Mouse (Mus musculus): Measurements from ENCODE around the gene Tfap2a.

The Tfap2a gene

GRCm38 (mm10) chr13:40713241-40713640, 24.9 kb downstream of the Tfap2a start:
- DNase-seq (ENCODE audit: low spot score in 2 of 2) = no peak

- DNase-seq (ENCODE audit: low spot score in 2 of 2) = no peak
These were observed 25.7 kb downstream of the Tfap2a start for GRCm38 (mm10) chr13:40712526-40712832.

- DNase-seq (ENCODE audit: low spot score in 2 of 2) = no peak
These were observed 26.3 kb downstream of the Tfap2a start for GRCm38 (mm10) chr13:40711661-40712525.

- no peak for DNase-seq (ENCODE audit: low spot score in 2 of 2)
These were observed 28.2 kb downstream of the Tfap2a start for GRCm38 (mm10) chr13:40710062-40710342.

- DNase-seq (ENCODE audit: low spot score in 2 of 2) = no peak
These were observed 28.7 kb downstream of the Tfap2a start for GRCm38 (mm10) chr13:40709321-40710061.

- no peak for DNase-seq (ENCODE audit: low spot score in 2 of 2)
These were observed 29.3 kb downstream of the Tfap2a start for GRCm38 (mm10) chr13:40708913-40709312.

GRCm38 (mm10) chr13:40708271-40708670, 29.9 kb downstream of the Tfap2a start:
- DNase-seq (ENCODE audit: low spot score in 2 of 2) = no peak

GRCm38 (mm10) chr13:40707646-40708045, 30.5 kb downstream of the Tfap2a start:
- DNase-seq (ENCODE audit: low spot score in 2 of 2) = no peak

- DNase-seq (ENCODE audit: low spot score in 2 of 2) = no peak
These were observed 31.6 kb downstream of the Tfap2a start for GRCm38 (mm10) chr13:40706612-40707011.

GRCm38 (mm10) chr13:40705821-40706425, 32.3 kb downstream of the Tfap2a start:
- DNase-seq (ENCODE audit: low spot score in 2 of 2) = no peak

GRCm38 (mm10) chr13:40704864-40705455, 33.2 kb downstream of the Tfap2a start:
- DNase-seq (ENCODE audit: low spot score in 2 of 2) = no peak

GRCm38 (mm10) chr13:40703982-40704501, 34.1 kb downstream of the Tfap2a start:
- no peak for DNase-seq (ENCODE audit: low spot score in 2 of 2)

- no peak for DNase-seq (ENCODE audit: low spot score in 2 of 2)
These were observed 34.9 kb downstream of the Tfap2a start for GRCm38 (mm10) chr13:40703123-40703797.

- no peak for DNase-seq (ENCODE audit: low spot score in 2 of 2)
These were observed 35.6 kb downstream of the Tfap2a start for GRCm38 (mm10) chr13:40702361-40703122.

GRCm38 (mm10) chr13:40701691-40702090, 36.5 kb downstream of the Tfap2a start:
- no peak for DNase-seq (ENCODE audit: low spot score in 2 of 2)

GRCm38 (mm10) chr13:40685790-40686189, 52.4 kb downstream of the Tfap2a start:
- no peak for DNase-seq (ENCODE audit: low spot score in 2 of 2)

GRCm38 (mm10) chr13:40676730-40677129, 61.4 kb downstream of the Tfap2a start:
- DNase-seq (ENCODE audit: low spot score in 2 of 2) = no peak
